Mouse (Mus musculus) cortical plate, adult 2 months (tissue): ENCODE results near the gene Il17ra.

ENCODE experiments used
- CTCF ChIP-seq: fragments of 200-500 bp; IDR thresholded peaks from 2 replicates; pipeline ENCODE4 v1.5.1; 2011; ENCODE audit warnings: mild to moderate bottlenecking, control low read depth, low read length; ENCODE audit not compliant: insufficient read depth; ENCODE audit errors: extremely low read depth
- POLR2A ChIP-seq: fragments of 200-500 bp; IDR thresholded peaks from 2 replicates; pipeline ENCODE4 v1.6.1; 2011; ENCODE audit warnings: mild to moderate bottlenecking, low read length, control low read depth; ENCODE audit not compliant: insufficient read depth; ENCODE audit errors: extremely low read depth

DNA sequence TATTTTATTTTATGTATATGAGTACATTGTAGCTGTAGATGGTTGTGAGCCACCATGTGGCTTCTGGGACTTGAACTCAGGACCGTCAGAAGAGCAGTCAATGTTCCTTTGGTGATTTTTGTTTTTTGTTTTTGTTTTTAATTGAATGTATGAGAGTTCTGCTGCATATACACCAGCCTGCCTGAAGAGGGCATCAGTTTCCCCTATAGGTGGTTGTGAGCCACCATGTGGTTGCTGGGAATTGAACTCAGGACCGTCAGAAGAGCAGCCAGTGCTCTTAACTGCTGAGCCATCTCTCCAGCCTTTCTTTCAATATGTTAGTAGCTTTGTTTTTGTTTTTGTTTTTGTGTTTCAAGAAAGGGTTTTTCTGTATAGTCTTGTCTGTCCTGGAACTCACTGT is 73.3 kb downstream of the Il17ra start:
- TF ChIP-seq CTCF (no peak), POLR2A (no peak)
